Mouse (Mus musculus) ES-Bruce4 (cell line): ENCODE data around the gene Als2cl. TPM values are rescaled to one million over a fixed set of nuclear protein-coding genes. Genes with fewer than 3 reads are reported as not detected.

Experiments used
- H3K27ac ChIP-seq: 2 replicates; pipeline ENCODE4 v1.5.1; 2012; ENCODE audit warnings: low read length, inconsistent platforms; ENCODE audit not compliant: insufficient read depth
- H3K27me3 ChIP-seq: 2 replicates; pipeline ENCODE4 v1.6.1; 2012; ENCODE audit warnings: mild to moderate bottlenecking, low read length, inconsistent platforms; ENCODE audit not compliant: control insufficient read depth, poor library complexity, insufficient read depth, severe bottlenecking
- H3K36me3 ChIP-seq: 2 replicates; pipeline ENCODE4 v1.6.1; 2012; ENCODE audit warnings: inconsistent platforms, mild to moderate bottlenecking, low read length, moderate library complexity; ENCODE audit not compliant: control insufficient read depth, poor library complexity, insufficient read depth, severe bottlenecking
- H3K4me1 ChIP-seq: one replicate; pipeline ENCODE4 v1.8.1; 2011; ENCODE audit warnings: low read length; ENCODE audit not compliant: control insufficient read depth, insufficient read depth
- H3K4me3 ChIP-seq: 2 replicates; pipeline ENCODE4 v1.5.1; 2011; ENCODE audit warnings: low read depth, mild to moderate bottlenecking, low read length
- H3K9ac ChIP-seq: 2 replicates; pipeline ENCODE4 v1.6.1; 2012; ENCODE audit warnings: low read depth, mild to moderate bottlenecking, inconsistent platforms; ENCODE audit not compliant: poor library complexity, severe bottlenecking
- H3K9me3 ChIP-seq: replicated peaks from 2 replicates; pipeline ENCODE4 v1.6.1; 2012; ENCODE audit warnings: mild to moderate bottlenecking, low read length, inconsistent platforms; ENCODE audit not compliant: control insufficient read depth, poor library complexity, insufficient read depth, severe bottlenecking
- CTCF ChIP-seq: IDR thresholded peaks from one replicate; pipeline ENCODE4 v1.8.1; 2011; ENCODE audit warnings: low read depth, low read length
- EP300 ChIP-seq: IDR thresholded peaks from 2 replicates; pipeline ENCODE4 v1.6.1; 2011; ENCODE audit warnings: low read depth, low read length; ENCODE audit not compliant: insufficient read depth
- POLR2A ChIP-seq: IDR thresholded peaks from one replicate; pipeline ENCODE4 v1.8.1; 2011; ENCODE audit warnings: low read length; ENCODE audit not compliant: insufficient read depth
- polyA plus RNA-seq: library from polyadenylated mRNA; stranded (reverse); fragments of >200 nt; gene quantifications from 2 replicates; pipeline ENCODE4 v1.2.4, GENCODE M21; 2011; ENCODE audit warnings: low read depth; ENCODE audit not compliant: missing spikeins, insufficient read depth, insufficient read length

Gene Als2cl
- polyA plus RNA-seq, 1 experiment: 18.1 TPM

GRCm38 (mm10) chr9:110877353-110877752 lies 2.3 kb upstream of the Als2cl start:
- no peaks in the 10 kb centered on the region for H3K36me3 ChIP-seq
- H3K27ac ChIP-seq: no peak overlapping the region
- no peaks in the 10 kb centered on the region for H3K27me3 ChIP-seq
- no peak for TF ChIP-seq EP300
- no peak for TF ChIP-seq CTCF
- TF ChIP-seq POLR2A: no peak
- H3K4me1 ChIP-seq: peaks cover 2% of the 10 kb centered on the region
- H3K4me3 ChIP-seq: no peak overlapping the region
- no peak overlapping the region for H3K9ac ChIP-seq
- H3K9me3 ChIP-seq: no peaks in the 10 kb centered on the region

GRCm38 (mm10) chr9:110877888-110878287 lies 1.8 kb upstream of the Als2cl start:
- no peaks in the 10 kb centered on the region for H3K27me3 ChIP-seq

GRCm38 (mm10) chr9:110879998-110880561 lies 410 bp downstream of the Als2cl start, which contains the start of gene Tmie:
Tmie (minus strand) TSS chr9:110880113.
- Histone ChIP-seq H3K9ac (peak within 1 kb of the TSS; percentile 54), H3K4me3 (peak within 1 kb of the TSS; percentile 85), H3K27me3 (no peaks in the 10 kb centered on the region), H3K9me3 (no peaks in the 10 kb centered on the region), H3K4me1 (peaks cover 2% of the 10 kb centered on the region), H3K27ac (no peak within 1 kb of the TSS), H3K36me3 (no peaks in the 10 kb centered on the region)
- TF ChIP-seq POLR2A: no peak
- no peak for TF ChIP-seq EP300
- TF ChIP-seq CTCF: no peak

More at GRCm38 (mm10) chr9:110877888-110878287, 1.8 kb upstream of the Als2cl start:
- Histone ChIP-seq H3K4me1 (peaks cover 2% of the 10 kb centered on the region), H3K4me3 (no peak overlapping the region), H3K36me3 (no peaks in the 10 kb centered on the region), H3K9ac (no peak overlapping the region), H3K9me3 (no peaks in the 10 kb centered on the region), H3K27ac (no peak overlapping the region)
- TF ChIP-seq POLR2A: no peak
- no peak for TF ChIP-seq EP300
- no peak for TF ChIP-seq CTCF

- H3K27me3 ChIP-seq: no peaks in the 10 kb centered on the region
- TF ChIP-seq CTCF: no peak
- TF ChIP-seq EP300: no peak
- TF ChIP-seq POLR2A: no peak
- no peaks in the 10 kb centered on the region for H3K36me3 ChIP-seq
- no peak overlapping the region for H3K27ac ChIP-seq
- peak overlapping the region; percentile 54 for H3K9ac ChIP-seq
- peaks cover 2% of the 10 kb centered on the region for H3K4me1 ChIP-seq
- no peaks in the 10 kb centered on the region for H3K9me3 ChIP-seq
- H3K4me3 ChIP-seq: peak overlapping the region; percentile 85
Observed at GRCm38 (mm10) chr9:110880772-110881171, 1.1 kb downstream of the Als2cl start.

GRCm38 (mm10) chr9:110881953-110882352 lies 2.3 kb downstream of the Als2cl start:
- no peaks in the 10 kb centered on the region for H3K27me3 ChIP-seq

More at GRCm38 (mm10) chr9:110881953-110882352, 2.3 kb downstream of the Als2cl start:
- H3K4me3 ChIP-seq: no peak overlapping the region
- H3K4me1 ChIP-seq: peaks cover 2% of the 10 kb centered on the region
- no peak overlapping the region for H3K27ac ChIP-seq
- TF ChIP-seq CTCF (no peak), EP300 (no peak), POLR2A (no peak)
- H3K36me3 ChIP-seq: no peaks in the 10 kb centered on the region
- H3K9me3 ChIP-seq: no peaks in the 10 kb centered on the region
- H3K9ac ChIP-seq: no peak overlapping the region
